Mouse (Mus musculus): ENCODE data around the gene Ppp1r13l. TPM values are rescaled to one million over a fixed set of nuclear protein-coding genes. Genes with fewer than 3 reads are reported as not detected.

Ppp1r13l gene
- 0.20 TPM for polyA plus RNA-seq (2017; shearing (Covaris generic))

GRCm38 (mm10) chr7:19359299-19359891, at the start of gene Ppp1r13l, which contains the start of gene Cd3eap:
Ppp1r13l (plus strand) TSS chr7:19359749.
Cd3eap (minus strand) TSS chr7:19359483.

GRCm38 (mm10) chr7:19309884-19310641, 49.5 kb upstream of the Ppp1r13l start, which contains the start of gene Fosb:
Fosb (minus strand) TSS chr7:19310051.

DNA sequence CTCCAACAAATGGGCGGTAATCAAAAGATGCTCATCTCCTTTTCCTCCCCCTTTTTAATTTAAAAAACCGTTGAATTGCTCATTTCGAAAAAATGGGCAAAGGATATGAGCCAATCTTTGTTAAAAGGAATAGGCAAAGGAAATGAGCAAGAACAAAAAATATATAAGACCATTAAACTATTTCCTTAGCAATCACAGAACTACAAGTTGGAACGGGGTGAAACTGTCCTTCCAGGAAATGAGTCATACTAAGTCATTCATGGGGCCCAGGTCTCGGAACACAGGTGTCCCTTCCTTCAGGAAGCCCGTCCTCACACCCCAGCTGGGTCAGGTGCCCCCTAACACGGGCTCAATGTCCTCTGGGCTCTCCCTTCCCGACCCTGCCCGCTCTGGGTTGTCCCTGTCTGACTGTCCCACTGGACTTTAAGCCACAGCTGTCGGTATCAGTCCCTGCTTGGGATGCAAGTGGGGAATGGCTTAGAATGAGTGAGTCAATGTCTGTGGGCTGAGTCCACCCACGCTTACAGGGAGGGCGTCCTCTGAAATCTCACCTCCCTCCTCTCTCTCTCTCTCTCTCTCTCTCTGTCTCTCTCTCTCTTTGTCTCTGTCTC, 15.2 kb upstream of the Ppp1r13l start, which contains the start of gene Ercc1:
TSS of gene Ercc1 (plus strand) at position 542 of the 611 bp plus-strand sequence.

DNA sequence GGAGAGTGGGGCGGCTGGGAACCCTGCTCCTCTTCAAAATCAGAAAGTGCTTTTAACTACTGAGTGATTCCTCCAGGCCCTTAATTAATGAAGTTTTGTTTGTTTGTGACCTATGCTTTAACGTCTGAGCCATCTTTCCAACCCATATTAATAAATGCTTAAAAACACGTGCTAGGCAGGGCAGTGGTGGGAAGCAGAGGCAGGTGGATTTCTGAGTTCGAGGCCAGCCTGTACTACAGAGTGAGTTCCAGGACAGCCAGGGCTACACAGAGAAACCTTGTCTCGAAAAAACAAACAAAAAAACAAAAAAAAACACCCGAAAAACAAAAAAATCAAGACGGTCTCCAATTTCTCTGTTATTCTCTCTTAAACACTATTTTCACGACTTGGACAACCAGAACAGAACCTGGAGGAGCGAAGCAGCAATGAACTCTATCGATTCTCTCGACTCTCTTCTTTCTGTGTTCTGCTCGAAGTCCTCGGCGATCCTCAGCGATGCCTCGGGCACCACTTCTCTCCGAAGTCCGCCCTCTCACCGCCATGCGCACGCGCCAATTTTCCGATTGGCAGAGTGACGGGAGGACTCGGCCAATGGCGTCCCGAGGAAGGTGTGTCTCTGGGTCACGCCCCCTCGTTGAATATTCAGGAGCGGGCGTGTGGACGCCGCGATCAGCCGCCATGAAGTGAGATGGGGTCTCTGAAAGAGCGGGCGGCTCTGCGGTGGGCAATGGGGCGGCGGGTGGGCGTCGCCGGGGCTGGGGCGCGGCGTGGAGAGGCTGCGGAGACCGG, 22.0 kb downstream of the Ppp1r13l start, which contains the start of gene Ercc2:
TSS of gene Ercc2 (plus strand) at position 634 of the 789 bp plus-strand sequence.

GRCm38 (mm10) chr7:19403731-19404296, 44.3 kb downstream of the Ppp1r13l start, which contains the start of gene Klc3:
Klc3 (minus strand) TSS chr7:19404104.

DNA sequence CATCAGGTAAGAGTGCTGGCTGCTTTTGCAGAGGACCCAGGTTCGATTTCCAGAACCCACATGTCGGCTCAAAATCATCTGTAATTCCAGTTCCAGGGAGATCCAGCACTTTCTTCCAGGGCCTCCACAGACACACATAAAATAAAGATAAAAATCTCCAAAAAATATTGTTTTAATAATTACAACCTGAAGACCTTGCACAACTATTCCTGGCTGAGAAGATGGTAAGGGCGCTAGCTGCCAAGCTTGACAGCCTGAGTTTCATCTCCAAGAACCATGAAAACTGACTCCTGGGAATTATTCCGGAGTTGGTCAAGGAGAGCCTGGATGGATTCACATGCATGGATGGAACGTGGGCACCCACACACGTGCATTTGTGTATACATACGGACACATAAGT, 44.9 kb downstream of the Ppp1r13l start, which contains the start of gene Ckm:
TSS of gene Ckm (plus strand) at position 301 of the 400 bp plus-strand sequence.

Other genes starting within 250 kb of the Ppp1r13l start
- gene Gm4969, start 241.4 kb upstream of the Ppp1r13l start, polyA plus RNA-seq (2017; shearing (Covaris generic)) = not detected
- gene Fbxo46, start 239.9 kb upstream of the Ppp1r13l start, polyA plus RNA-seq (2017; shearing (Covaris generic)) = 27.9 TPM
- 9.7 TPM for gene Qpctl, start 210.5 kb upstream of the Ppp1r13l start, polyA plus RNA-seq (2017; shearing (Covaris generic))
- 51.3 TPM for gene Snrpd2, start 210.0 kb upstream of the Ppp1r13l start, polyA plus RNA-seq (2017; shearing (Covaris generic))
- gene Gipr, start 193.6 kb upstream of the Ppp1r13l start, polyA plus RNA-seq (2017; shearing (Covaris generic)) = not detected
- gene Eml2, start 183.3 kb upstream of the Ppp1r13l start, polyA plus RNA-seq (2017; shearing (Covaris generic)) = 31.6 TPM
- gene Gpr4, start 147.2 kb upstream of the Ppp1r13l start, polyA plus RNA-seq (2017; shearing (Covaris generic)) = 0.16 TPM
- 25.4 TPM for gene Opa3, start 131.4 kb upstream of the Ppp1r13l start, polyA plus RNA-seq (2017; shearing (Covaris generic))
- 333 TPM for gene Vasp, start 87.9 kb upstream of the Ppp1r13l start, polyA plus RNA-seq (2017; shearing (Covaris generic))
- 2.8 TPM for gene Ppm1n, start 79.7 kb upstream of the Ppp1r13l start, polyA plus RNA-seq (2017; shearing (Covaris generic))
- gene Rtn2, start 77.1 kb upstream of the Ppp1r13l start, polyA plus RNA-seq (2017; shearing (Covaris generic)) = not detected
- 0.78 TPM for gene Fosb, start 49.7 kb upstream of the Ppp1r13l start, polyA plus RNA-seq (2017; shearing (Covaris generic))
- 86.2 TPM for gene Ercc1, start 15.0 kb upstream of the Ppp1r13l start, polyA plus RNA-seq (2017; shearing (Covaris generic))
- 13.9 TPM for gene Cd3eap, start 266 bp upstream of the Ppp1r13l start, polyA plus RNA-seq (2017; shearing (Covaris generic))
- 9.9 TPM for gene Ercc2, start 22.3 kb downstream of the Ppp1r13l start, polyA plus RNA-seq (2017; shearing (Covaris generic))
- 17.0 TPM for gene Klc3, start 44.4 kb downstream of the Ppp1r13l start, polyA plus RNA-seq (2017; shearing (Covaris generic))
- not detected for gene Ckm, start 45.0 kb downstream of the Ppp1r13l start, polyA plus RNA-seq (2017; shearing (Covaris generic))
- 2.0 TPM for gene Mark4, start 99.1 kb downstream of the Ppp1r13l start, polyA plus RNA-seq (2017; shearing (Covaris generic))
- gene Exoc3l2, start 103.6 kb downstream of the Ppp1r13l start, polyA plus RNA-seq (2017; shearing (Covaris generic)) = not detected
- 0.28 TPM for gene Bloc1s3, start 148.6 kb downstream of the Ppp1r13l start, polyA plus RNA-seq (2017; shearing (Covaris generic))
- gene Trappc6a, start 148.6 kb downstream of the Ppp1r13l start, polyA plus RNA-seq (2017; shearing (Covaris generic)) = 115 TPM
- gene Nkpd1, start 158.1 kb downstream of the Ppp1r13l start, polyA plus RNA-seq (2017; shearing (Covaris generic)) = not detected
- 4.3 TPM for gene Ppp1r37, start 203.3 kb downstream of the Ppp1r13l start, polyA plus RNA-seq (2017; shearing (Covaris generic))
- gene Zfp296, start 217.5 kb downstream of the Ppp1r13l start, polyA plus RNA-seq (2017; shearing (Covaris generic)) = 1.6 TPM
- gene Gemin7, start 217.8 kb downstream of the Ppp1r13l start, polyA plus RNA-seq (2017; shearing (Covaris generic)) = 95.3 TPM
- gene Clasrp, start 244.7 kb downstream of the Ppp1r13l start, polyA plus RNA-seq (2017; shearing (Covaris generic)) = 15.3 TPM

All from activated CD4-positive, CD25-positive, alpha-beta regulatory T cell, adult 9 weeks (primary cell).